Mouse (Mus musculus): ENCODE data around the gene Ccdc151. TPM values are rescaled to one million over a fixed set of nuclear protein-coding genes. Genes with fewer than 3 reads are reported as not detected.

The Ccdc151 gene
- polyA plus RNA-seq (2015; fragmentation: Nextera tagmentation; extraction: Ambion mirVana): not detected in 2 replicates

DNA sequence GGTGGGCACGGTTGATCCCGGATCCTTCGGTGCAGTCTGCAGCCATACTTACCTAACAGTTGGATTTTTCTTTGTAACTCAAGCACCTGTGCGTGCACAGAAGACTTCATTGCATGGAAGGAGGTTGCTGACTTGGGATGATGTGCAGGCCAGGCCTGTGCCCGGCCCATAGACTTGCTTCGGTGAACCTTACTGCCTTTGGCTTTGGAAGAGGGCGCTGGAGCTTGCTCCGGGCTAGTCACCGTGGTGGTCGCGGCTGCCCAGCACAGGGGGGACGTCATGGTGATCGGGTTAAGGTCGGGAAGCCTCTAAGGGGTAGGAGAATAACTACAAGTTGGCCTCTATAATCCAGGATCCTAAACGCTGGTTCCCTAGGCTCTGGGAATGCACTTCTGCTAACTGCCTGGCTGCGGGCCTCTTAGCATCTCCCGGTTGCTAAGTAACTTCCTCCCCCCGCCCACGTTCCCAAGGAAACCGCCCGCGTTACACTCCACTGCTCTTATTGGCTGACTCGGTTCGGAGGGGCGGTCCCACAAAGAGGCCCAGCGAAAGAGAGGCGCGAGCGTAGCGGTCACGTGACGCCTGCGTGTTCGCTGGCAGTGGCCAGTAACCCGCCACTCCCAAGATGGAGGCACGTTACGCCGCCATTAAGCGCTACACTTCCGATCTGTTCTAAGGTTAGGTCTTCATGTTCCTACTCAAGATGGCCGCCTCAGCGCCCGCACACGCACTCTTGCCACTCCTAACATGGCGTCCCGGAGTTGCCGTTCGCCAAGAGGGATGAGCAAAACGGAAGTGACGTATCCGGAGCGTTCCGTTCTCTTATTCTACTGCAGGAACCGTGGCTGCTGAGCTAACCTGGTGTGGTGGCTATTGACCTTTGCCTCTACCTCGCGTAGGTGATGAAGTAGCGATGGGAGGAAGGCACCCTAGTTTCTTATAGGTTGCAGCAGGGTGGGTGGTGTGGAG lies at the start of gene Ccdc151, which contains the start of gene Prkcsh:
Gene Ccdc151 (minus strand): TSS at position 441 of the 969 bp plus-strand sequence.
Gene Prkcsh (plus strand): TSS at position 613 of the 969 bp plus-strand sequence.

DNA sequence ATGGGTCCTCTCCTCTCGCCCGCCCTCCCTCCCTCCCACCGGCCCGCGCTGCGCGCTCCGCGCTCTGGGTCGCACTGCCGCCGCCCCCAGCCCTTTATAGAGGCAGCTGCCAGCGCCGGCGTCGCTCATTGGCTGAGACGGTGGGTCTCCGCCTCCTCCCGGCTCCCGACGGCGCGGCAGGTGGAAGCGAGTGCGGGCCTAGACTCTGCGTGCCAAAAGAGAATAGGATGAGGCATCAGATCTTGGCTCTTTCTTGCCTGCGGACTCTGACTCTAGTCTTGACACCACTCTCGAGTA lies 49.5 kb upstream of the Ccdc151 start, which contains the start of gene Elavl3:
Gene Elavl3 (minus strand): TSS at position 66 of the 297 bp plus-strand sequence.

DNA sequence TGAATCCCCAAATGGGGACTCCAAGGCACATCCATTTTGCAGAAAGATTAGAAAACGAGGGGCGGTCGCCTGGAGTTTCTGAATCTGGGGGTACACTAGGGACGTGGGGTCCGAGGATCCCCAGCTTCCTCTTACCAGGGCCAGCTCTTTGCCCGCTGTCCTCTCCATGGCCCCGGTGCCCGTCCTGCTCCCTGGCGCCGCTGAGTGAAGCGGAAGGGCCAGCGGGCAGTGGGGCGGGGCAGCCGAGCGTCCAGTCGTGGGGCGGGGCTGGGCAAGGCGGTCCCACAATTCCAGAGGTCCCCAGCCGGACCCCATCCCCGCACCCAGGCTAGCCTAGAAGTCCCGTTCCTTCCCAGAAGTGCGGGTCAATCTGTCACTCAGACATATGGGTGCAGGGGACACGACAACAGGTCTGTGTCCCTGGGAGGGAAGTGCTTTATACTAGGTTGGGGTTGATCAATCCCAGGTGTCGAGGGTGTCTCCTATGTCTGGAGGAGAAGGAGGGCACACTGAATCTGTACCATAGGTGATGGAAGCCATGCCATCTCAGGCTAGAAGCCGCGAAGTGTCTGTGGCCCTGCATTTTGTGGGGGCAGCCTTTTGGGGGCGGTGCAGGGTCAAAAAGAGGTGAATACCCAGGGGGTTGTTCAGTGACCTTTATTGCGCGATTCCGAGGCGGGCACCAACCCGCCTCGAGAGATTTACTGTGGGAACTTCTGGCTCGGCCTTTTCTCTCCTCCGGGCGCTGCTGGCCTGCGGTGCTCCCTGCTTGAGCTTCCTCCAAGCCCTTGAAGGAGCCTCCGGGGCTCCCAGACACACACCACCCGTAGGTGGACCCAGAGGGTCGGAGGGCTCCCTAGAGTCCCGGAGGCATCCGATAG lies 13.0 kb downstream of the Ccdc151 start, which contains the start of gene Rgl3:
Gene Rgl3 (minus strand): TSS at position 217 of the 881 bp plus-strand sequence.

DNA sequence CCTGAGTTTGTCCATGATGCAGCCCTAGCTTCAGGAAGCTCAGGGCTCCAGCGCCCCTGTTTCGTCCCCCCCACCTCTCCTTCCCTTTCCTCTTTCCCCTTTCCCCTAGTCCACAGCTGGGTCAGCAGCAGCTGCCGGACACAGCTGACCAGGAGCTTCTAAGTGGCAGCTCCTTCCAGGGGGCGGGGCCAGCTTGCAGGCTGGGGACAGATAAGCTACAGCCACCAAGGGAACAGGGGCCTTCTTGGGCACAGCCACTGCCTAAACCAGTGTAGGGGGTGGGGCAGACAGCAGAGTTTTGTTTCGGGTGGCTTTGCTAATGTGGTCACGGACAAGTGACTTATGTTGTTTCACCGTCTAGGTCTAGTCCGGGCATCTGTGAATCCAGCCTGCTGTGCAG lies 39.0 kb downstream of the Ccdc151 start, which contains the start of gene Epor:
Gene Epor (minus strand): TSS at position 90 of the 400 bp plus-strand sequence.

DNA sequence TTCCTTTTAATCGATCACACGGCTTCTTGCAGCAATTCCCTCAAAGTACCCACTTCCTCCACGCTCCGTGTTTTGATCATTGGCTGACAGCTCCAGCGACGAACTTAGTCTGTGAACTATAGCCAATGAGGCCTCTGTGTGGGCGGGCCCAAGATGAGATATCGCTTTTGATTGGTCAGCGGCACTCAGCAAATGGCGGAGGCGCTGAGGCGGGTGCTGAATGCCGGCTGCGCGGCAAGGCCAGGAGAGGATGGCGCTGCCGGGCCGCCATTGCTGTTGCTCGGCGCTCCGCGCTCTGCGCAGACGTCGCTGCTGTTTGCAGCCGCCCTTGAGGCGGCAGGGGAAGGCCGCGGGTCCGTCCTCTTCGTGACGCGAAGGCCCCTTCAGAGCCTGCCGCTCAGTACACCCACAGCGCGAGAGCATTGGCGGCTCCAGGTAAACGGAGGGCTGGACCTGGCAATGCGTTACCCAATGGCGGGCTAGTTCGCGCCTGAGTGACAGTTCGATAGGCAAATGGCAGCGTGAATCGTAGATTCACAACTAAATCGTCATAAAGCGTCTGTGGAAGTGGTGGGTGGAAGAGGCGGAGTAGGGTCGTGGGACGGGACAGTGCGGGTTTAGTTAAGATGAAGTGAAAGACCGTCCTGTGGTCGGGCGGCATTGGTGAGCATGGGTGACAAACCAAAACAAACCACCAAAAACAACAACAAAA lies 46.7 kb downstream of the Ccdc151 start, which contains the start of gene Swsap1:
Gene Swsap1 (plus strand): TSS at position 186 of the 712 bp plus-strand sequence.

Other genes starting within 250 kb of the Ccdc151 start
- 19.5 and 26.9 TPM in 2 replicates for gene Spc24, start 242.3 kb downstream of the Ccdc151 start, polyA plus RNA-seq (2015; fragmentation: Nextera tagmentation; extraction: Ambion mirVana)
- gene Kank2, start 203.9 kb downstream of the Ccdc151 start, polyA plus RNA-seq (2015; fragmentation: Nextera tagmentation; extraction: Ambion mirVana): 25.4 and 28.8 TPM in 2 replicates
- gene Angptl8, start 167.1 kb downstream of the Ccdc151 start, polyA plus RNA-seq (2015; fragmentation: Nextera tagmentation; extraction: Ambion mirVana): 0.44 and 0.45 TPM in 2 replicates
- gene Dock6, start 150.0 kb downstream of the Ccdc151 start, polyA plus RNA-seq (2015; fragmentation: Nextera tagmentation; extraction: Ambion mirVana): 22.3 and 25.4 TPM in 2 replicates
- gene Rab3d, start 84.4 kb downstream of the Ccdc151 start, polyA plus RNA-seq (2015; fragmentation: Nextera tagmentation; extraction: Ambion mirVana): 25.2 and 33.9 TPM in 2 replicates
- 1.6 and 2.0 TPM in 2 replicates for gene Ccdc159, start 75.2 kb downstream of the Ccdc151 start, polyA plus RNA-seq (2015; fragmentation: Nextera tagmentation; extraction: Ambion mirVana)
- gene Tmem205, start 75.1 kb downstream of the Ccdc151 start, polyA plus RNA-seq (2015; fragmentation: Nextera tagmentation; extraction: Ambion mirVana): 68.5 and 78.3 TPM in 2 replicates
- gene Plppr2, start 65.6 kb downstream of the Ccdc151 start, polyA plus RNA-seq (2015; fragmentation: Nextera tagmentation; extraction: Ambion mirVana): 4.0 and 4.3 TPM in 2 replicates
- gene Swsap1, start 46.9 kb downstream of the Ccdc151 start, polyA plus RNA-seq (2015; fragmentation: Nextera tagmentation; extraction: Ambion mirVana): 3.4 TPM in 2 replicates
- gene Epor, start 39.1 kb downstream of the Ccdc151 start, polyA plus RNA-seq (2015; fragmentation: Nextera tagmentation; extraction: Ambion mirVana): 2.1 and 2.6 TPM in 2 replicates
- gene Rgl3, start 13.2 kb downstream of the Ccdc151 start, polyA plus RNA-seq (2015; fragmentation: Nextera tagmentation; extraction: Ambion mirVana): 2.9 and 4.9 TPM in 2 replicates
- gene Prkcsh, start 172 bp upstream of the Ccdc151 start, polyA plus RNA-seq (2015; fragmentation: Nextera tagmentation; extraction: Ambion mirVana): 47.2 and 48.7 TPM in 2 replicates
- gene Elavl3, start 49.4 kb upstream of the Ccdc151 start, polyA plus RNA-seq (2015; fragmentation: Nextera tagmentation; extraction: Ambion mirVana): 0.05 TPM in 1 of 2 replicates, not detected in the other
- gene Gm49318, start 68.6 kb upstream of the Ccdc151 start, polyA plus RNA-seq (2015; fragmentation: Nextera tagmentation; extraction: Ambion mirVana): not detected in 2 replicates
- gene Zfp653, start 68.7 kb upstream of the Ccdc151 start, polyA plus RNA-seq (2015; fragmentation: Nextera tagmentation; extraction: Ambion mirVana): 6.1 and 8.0 TPM in 2 replicates
- gene Ecsit, start 82.8 kb upstream of the Ccdc151 start, polyA plus RNA-seq (2015; fragmentation: Nextera tagmentation; extraction: Ambion mirVana): 39.5 and 42.3 TPM in 2 replicates
- gene Cnn1, start 96.6 kb upstream of the Ccdc151 start, polyA plus RNA-seq (2015; fragmentation: Nextera tagmentation; extraction: Ambion mirVana): 4,929 and 6,173 TPM in 2 replicates
- gene Elof1, start 114.5 kb upstream of the Ccdc151 start, polyA plus RNA-seq (2015; fragmentation: Nextera tagmentation; extraction: Ambion mirVana): 93.8 and 101 TPM in 2 replicates
- gene Acp5, start 133.1 kb upstream of the Ccdc151 start, polyA plus RNA-seq (2015; fragmentation: Nextera tagmentation; extraction: Ambion mirVana): 9.1 and 9.8 TPM in 2 replicates
- 85.8 and 88.4 TPM in 2 replicates for gene Pigyl, start 154.2 kb upstream of the Ccdc151 start, polyA plus RNA-seq (2015; fragmentation: Nextera tagmentation; extraction: Ambion mirVana)
- gene Zfp872, start 185.5 kb upstream of the Ccdc151 start, polyA plus RNA-seq (2015; fragmentation: Nextera tagmentation; extraction: Ambion mirVana): 0.13 and 0.28 TPM in 2 replicates
- 27.7 and 30.7 TPM in 2 replicates for gene Zfp809, start 223.1 kb upstream of the Ccdc151 start, polyA plus RNA-seq (2015; fragmentation: Nextera tagmentation; extraction: Ambion mirVana)

Measured in urinary bladder, postnatal 0 days (tissue).